Mouse (Mus musculus) heart, embryonic 14.5 days (tissue): Measurements from ENCODE around the gene Tbc1d16. TPM values are rescaled to one million over a fixed set of nuclear protein-coding genes. Genes with fewer than 3 reads are reported as not detected.
A peak's percentile ranks its signal among the peaks of the same experiment; 100 is the strongest.
"Not testable (repeated sequence)": the region's sequence is repeated elsewhere in the genome, so short reads cannot be mapped to it uniquely, and the experiment has no call there.

Experiments used
- ATAC-seq: fragments of 200-750 bp; cut with Nextera tagmentation; 2 replicates; pipeline ENCODE4 v1.8.0; 2017; ENCODE audit warnings: low read depth, moderate TSS enrichment; ENCODE audit not compliant: insufficient number of reproducible peaks, insufficient read depth, low FRiP score
- H3K27ac ChIP-seq, 2 experiments: fragments of 200-500 bp in 1 of 2; fragments of 300-500 bp in 1 of 2; sonication (generic) in 1 of 2; replicated peaks in 1 of 2; 2 replicates each; pipeline ENCODE4 v1.5.1; 2012 to 2014; ENCODE audit warnings: low read depth in 2 of 2, low read length in 2 of 2, control low read depth in 1 of 2, mild to moderate bottlenecking in 1 of 2, mixed read lengths in 1 of 2; ENCODE audit not compliant: control insufficient read depth in 1 of 2, insufficient read depth in 1 of 2
- H3K27me3 ChIP-seq: fragments of 300-500 bp; sonication (generic); 2 replicates; pipeline ENCODE4 v1.6.1; 2014; ENCODE audit warnings: mild to moderate bottlenecking, low read length, control low read depth; ENCODE audit not compliant: control insufficient read depth, insufficient read depth
- H3K36me3 ChIP-seq: fragments of 300-500 bp; sonication (generic); 2 replicates; pipeline ENCODE4 v1.6.1; 2014; ENCODE audit warnings: mild to moderate bottlenecking, control low read depth, low read length, mixed read lengths; ENCODE audit not compliant: control insufficient read depth, insufficient read depth
- H3K4me1 ChIP-seq, 2 experiments: fragments of 200-500 bp in 1 of 2; fragments of 300-500 bp in 1 of 2; sonication (generic) in 1 of 2; 2 replicates each; pipeline ENCODE4 v1.6.1; 2012 to 2014; ENCODE audit warnings: low read length in 2 of 2, control low read depth in 1 of 2, mixed read lengths in 1 of 2; ENCODE audit not compliant: control insufficient read depth in 2 of 2, insufficient read depth in 2 of 2
- H3K4me2 ChIP-seq: fragments of 300-500 bp; sonication (generic); 2 replicates; pipeline ENCODE4 v1.6.1; 2014; ENCODE audit warnings: mild to moderate bottlenecking, low read length
- H3K4me3 ChIP-seq, 2 experiments: fragments of 200-500 bp in 1 of 2; fragments of 300-500 bp in 1 of 2; sonication (generic) in 1 of 2; 2 replicates each; pipeline ENCODE4 v1.5.1; 2012 to 2014; ENCODE audit warnings: low read length in 2 of 2, mild to moderate bottlenecking in 2 of 2, control low read depth in 1 of 2, low read depth in 1 of 2, moderate library complexity in 1 of 2; ENCODE audit not compliant: control insufficient read depth in 1 of 2, insufficient read depth in 1 of 2
- H3K9ac ChIP-seq: fragments of 300-500 bp; sonication (generic); 2 replicates; pipeline ENCODE4 v1.6.1; 2014; ENCODE audit warnings: mild to moderate bottlenecking, low read length
- H3K9me3 ChIP-seq: fragments of 300-500 bp; sonication (generic); 2 replicates; pipeline ENCODE4 v1.6.1; 2016; ENCODE audit warnings: low read length, control low read depth; ENCODE audit not compliant: control insufficient read depth
- WGBS: fragments of 180-500 bp; shearing (Covaris S2); extraction: QIAGEN DNeasy Blood & Tissue Kit; methylation state at CpG from one replicate; pipeline ENCODE4 v1.1.7; 2014; 5-methylcytosine and 5-hydroxymethylcytosine counted together
- polyA plus RNA-seq: library from polyadenylated mRNA; unstranded; fragments of >200 nt; fragmentation: Nextera tagmentation; extraction: Ambion mirVana; gene quantifications from 2 replicates; pipeline ENCODE4 v1.2.1, GENCODE M21; 2014

The Tbc1d16 gene
- polyA plus RNA-seq, 1 experiment from 2014 or later = 10.3 TPM

GRCm38 (mm10) chr11:119108573-119109263, 119.6 kb downstream of the Tbc1d16 start:
- WGBS = 75% methylated on average over 10 of the region's 10 CpGs
- peaks cover 13 to 16% of the 10 kb centered on the region in 2 experiments for H3K4me1 ChIP-seq
- no peak overlapping the region for H3K4me3 ChIP-seq
- no peak for ATAC-seq
- no peaks in the 10 kb centered on the region for H3K36me3 ChIP-seq
- no peaks in the 10 kb centered on the region for H3K27me3 ChIP-seq
- no peaks in the 10 kb centered on the region for H3K9me3 ChIP-seq
- H3K4me2 ChIP-seq = no peak overlapping the region
- no peak overlapping the region for H3K27ac ChIP-seq
- no peak overlapping the region for H3K9ac ChIP-seq

GRCm38 (mm10) chr11:119106289-119106688, 122.0 kb downstream of the Tbc1d16 start:
- no peak for ATAC-seq
- Histone ChIP-seq H3K27me3 (no peaks in the 10 kb centered on the region), H3K4me3 (no peak overlapping the region), H3K27ac (no peak overlapping the region), H3K4me2 (peak overlapping the region; percentile 34), H3K9me3 (no peaks in the 10 kb centered on the region), H3K9ac (0 out of 2 replicates have a peak overlapping the region, but pooled peaks have one; percentile 21), H3K4me1 (peaks cover 17 to 20% of the 10 kb centered on the region in 2 experiments), H3K36me3 (no peaks in the 10 kb centered on the region)
- WGBS = 20% methylated on average over 6 of the region's 6 CpGs

GRCm38 (mm10) chr11:119105748-119106147, 122.6 kb downstream of the Tbc1d16 start:
- 16% methylated on average over 8 of the region's 8 CpGs for WGBS
- H3K4me3 ChIP-seq = no peak overlapping the region
- no peaks in the 10 kb centered on the region for H3K9me3 ChIP-seq
- no peaks in the 10 kb centered on the region for H3K27me3 ChIP-seq
- 0 out of 2 replicates have a peak, but pooled peaks have one; percentile 17 for ATAC-seq
- no peaks in the 10 kb centered on the region for H3K36me3 ChIP-seq
- H3K4me2 ChIP-seq = peak overlapping the region; percentile 34
- peaks cover 17 to 20% of the 10 kb centered on the region in 2 experiments for H3K4me1 ChIP-seq
- peak overlapping the region; percentile 21; the same call in 1 of the 2 replicates for H3K9ac ChIP-seq
- H3K27ac ChIP-seq = no peak overlapping the region

- H3K4me2 ChIP-seq = peak overlapping the region; percentile 34
- WGBS = 67% methylated on average over 7 of the region's 7 CpGs
- no peaks in the 10 kb centered on the region for H3K36me3 ChIP-seq
- H3K27me3 ChIP-seq = no peaks in the 10 kb centered on the region
- H3K9ac ChIP-seq = 0 out of 2 replicates have a peak overlapping the region, but pooled peaks have one; percentile 21
- peaks cover 17 to 20% of the 10 kb centered on the region in 2 experiments for H3K4me1 ChIP-seq
- no peaks in the 10 kb centered on the region for H3K9me3 ChIP-seq
- H3K4me3 ChIP-seq = no peak overlapping the region
- ATAC-seq = no peak
- H3K27ac ChIP-seq = no peak overlapping the region
Observed at GRCm38 (mm10) chr11:119105071-119105609, 123.2 kb downstream of the Tbc1d16 start.

- 81% methylated on average over 3 of the region's 3 CpGs for WGBS
- H3K4me2 ChIP-seq = no peak overlapping the region
- H3K36me3 ChIP-seq = no peaks in the 10 kb centered on the region
- no peaks in the 10 kb centered on the region for H3K27me3 ChIP-seq
- ATAC-seq = no peak
- H3K27ac ChIP-seq = no peak overlapping the region
- H3K4me1 ChIP-seq = peaks cover 17 to 20% of the 10 kb centered on the region in 2 experiments
- no peak overlapping the region for H3K9ac ChIP-seq
- H3K4me3 ChIP-seq = no peak overlapping the region
- H3K9me3 ChIP-seq = no peaks in the 10 kb centered on the region
Observed at GRCm38 (mm10) chr11:119103991-119104390, 124.3 kb downstream of the Tbc1d16 start.

- not testable (repeated sequence) for H3K4me3 ChIP-seq, H3K27me3 ChIP-seq, H3K9ac ChIP-seq, H3K36me3 ChIP-seq, ATAC-seq, H3K27ac ChIP-seq, H3K9me3 ChIP-seq, H3K4me2 ChIP-seq
- H3K4me1 ChIP-seq = peaks cover 7 to 10% of the 10 kb centered on the region in 2 experiments; a peak in 3 of 4 replicates
- 64% methylated on average over 4 of the region's 4 CpGs for WGBS
Observed at GRCm38 (mm10) chr11:119100355-119100754, 127.9 kb downstream of the Tbc1d16 start.

- peaks cover under 1 to 4% of the 10 kb centered on the region in 2 experiments; a peak in 2 of 4 replicates for H3K4me1 ChIP-seq
- no peak for ATAC-seq
- H3K27me3 ChIP-seq = no peaks in the 10 kb centered on the region
- no peaks in the 10 kb centered on the region for H3K36me3 ChIP-seq
- H3K27ac ChIP-seq = no peak overlapping the region
- H3K4me3 ChIP-seq = no peak overlapping the region
- 69% methylated on average over 4 of the region's 4 CpGs for WGBS
- H3K9me3 ChIP-seq = no peaks in the 10 kb centered on the region
- no peak overlapping the region for H3K9ac ChIP-seq
- no peak overlapping the region for H3K4me2 ChIP-seq
Observed at GRCm38 (mm10) chr11:119098202-119098601, 130.1 kb downstream of the Tbc1d16 start.
